Mouse (Mus musculus) hindbrain, embryonic 11.5 days (tissue): ENCODE data around the gene Smad3. TPM values are rescaled to one million over a fixed set of nuclear protein-coding genes. Genes with fewer than 3 reads are reported as not detected.

Experiments
- ATAC-seq: fragments of 200-750 bp; cut with Nextera tagmentation; 2 replicates; pipeline ENCODE4 v1.8.0; 2017; ENCODE audit warnings: mild to moderate bottlenecking, moderate TSS enrichment, moderate library complexity; ENCODE audit not compliant: low FRiP score
- DNase-seq: peaks from one replicate; pipeline ENCODE4 v3.0.0-alpha.2; 2015; ENCODE audit warnings: low spot score
- H3K27ac ChIP-seq: fragments of 300-500 bp; sonication (generic); 2 replicates; pipeline ENCODE4 v1.5.1; 2014; ENCODE audit warnings: mild to moderate bottlenecking, low read depth, low read length
- H3K27me3 ChIP-seq: fragments of 300-500 bp; sonication (generic); 2 replicates; pipeline ENCODE4 v1.6.1; 2014; ENCODE audit warnings: mild to moderate bottlenecking, low read length, moderate library complexity, mixed read lengths; ENCODE audit not compliant: control insufficient read depth, insufficient read depth
- H3K36me3 ChIP-seq: fragments of 300-500 bp; sonication (generic); 2 replicates; pipeline ENCODE4 v1.6.1; 2014; ENCODE audit warnings: mild to moderate bottlenecking, low read length, moderate library complexity, mixed read lengths; ENCODE audit not compliant: control insufficient read depth, insufficient read depth
- H3K4me1 ChIP-seq: fragments of 300-500 bp; sonication (generic); replicated peaks from 2 replicates; pipeline ENCODE4 v1.6.1; 2014; ENCODE audit warnings: low read length, mixed read lengths; ENCODE audit not compliant: control insufficient read depth, insufficient read depth
- H3K4me2 ChIP-seq: fragments of 300-500 bp; sonication (generic); replicated peaks from 2 replicates; pipeline ENCODE4 v1.6.1; 2014; ENCODE audit warnings: mild to moderate bottlenecking, low read depth, low read length
- H3K4me3 ChIP-seq: fragments of 300-500 bp; sonication (generic); 2 replicates; pipeline ENCODE4 v1.5.1; 2014; ENCODE audit warnings: low read depth, low read length
- H3K9ac ChIP-seq: fragments of 300-500 bp; sonication (generic); 2 replicates; pipeline ENCODE4 v1.6.1; 2014; ENCODE audit warnings: low read depth, low read length
- H3K9me3 ChIP-seq: fragments of 300-500 bp; sonication (generic); 2 replicates; pipeline ENCODE4 v1.6.1; 2016; ENCODE audit warnings: low read length; ENCODE audit not compliant: control insufficient read depth
- WGBS: fragments of 180-500 bp; shearing (Covaris S2); extraction: QIAGEN DNeasy Blood & Tissue Kit; methylation state at CpG from one replicate; pipeline ENCODE4 v1.1.7; 2014; 5-methylcytosine and 5-hydroxymethylcytosine counted together
- polyA plus RNA-seq: library from polyadenylated mRNA; unstranded; fragments of >200 nt; fragmentation: Nextera tagmentation; extraction: Ambion mirVana; gene quantifications from 2 replicates; pipeline ENCODE4 v1.2.1, GENCODE M21; 2014

The Smad3 gene
- polyA plus RNA-seq, 1 experiment from 2014 or later = 16.0 TPM

DNA sequence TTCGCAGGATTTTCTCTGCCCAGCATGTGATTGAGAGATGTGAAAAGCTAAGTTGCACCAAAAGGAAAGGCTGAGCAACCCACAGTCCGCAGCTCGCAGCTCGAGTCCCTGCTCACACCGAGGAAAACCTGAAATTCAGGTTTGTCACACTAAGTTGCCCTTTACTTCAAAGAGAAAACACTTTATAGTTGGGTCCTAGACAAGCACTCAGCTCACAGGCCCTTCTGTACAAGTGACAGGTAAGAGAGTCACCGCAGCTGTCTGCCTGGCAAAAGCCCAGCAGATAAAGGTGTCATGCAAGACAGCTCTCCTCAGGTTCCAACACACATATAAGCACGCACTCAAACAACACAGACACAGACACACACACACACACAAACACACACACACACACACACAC is 5.2 kb downstream of the Smad3 start:
- no peak overlapping the region for H3K27ac ChIP-seq
- no peaks in the 10 kb centered on the region for H3K27me3 ChIP-seq
- DNase-seq (no peak), ATAC-seq (no peak)
- H3K9me3 ChIP-seq = no peaks in the 10 kb centered on the region
- no peak overlapping the region for H3K9ac ChIP-seq
- no peak overlapping the region for H3K4me2 ChIP-seq
- 78% methylated on average over 7 of the region's 7 CpGs for WGBS
- peaks cover 15% of the 10 kb centered on the region for H3K4me1 ChIP-seq
- no peak overlapping the region for H3K4me3 ChIP-seq
- no peaks in the 10 kb centered on the region for H3K36me3 ChIP-seq

- no peak overlapping the region for H3K9ac ChIP-seq
- WGBS = 74% methylated on average over 4 of the region's 4 CpGs
- H3K27me3 ChIP-seq = no peaks in the 10 kb centered on the region
- H3K4me1 ChIP-seq = peaks cover 18% of the 10 kb centered on the region
- H3K4me2 ChIP-seq = no peak overlapping the region
- H3K36me3 ChIP-seq = no peaks in the 10 kb centered on the region
- ATAC-seq (no peak), DNase-seq (no peak)
- no peak overlapping the region for H3K4me3 ChIP-seq
- H3K9me3 ChIP-seq = no peaks in the 10 kb centered on the region
- H3K27ac ChIP-seq = no peak overlapping the region
These were observed 6.5 kb downstream of the Smad3 start for GRCm38 (mm10) chr9:63751325-63751724.

DNA sequence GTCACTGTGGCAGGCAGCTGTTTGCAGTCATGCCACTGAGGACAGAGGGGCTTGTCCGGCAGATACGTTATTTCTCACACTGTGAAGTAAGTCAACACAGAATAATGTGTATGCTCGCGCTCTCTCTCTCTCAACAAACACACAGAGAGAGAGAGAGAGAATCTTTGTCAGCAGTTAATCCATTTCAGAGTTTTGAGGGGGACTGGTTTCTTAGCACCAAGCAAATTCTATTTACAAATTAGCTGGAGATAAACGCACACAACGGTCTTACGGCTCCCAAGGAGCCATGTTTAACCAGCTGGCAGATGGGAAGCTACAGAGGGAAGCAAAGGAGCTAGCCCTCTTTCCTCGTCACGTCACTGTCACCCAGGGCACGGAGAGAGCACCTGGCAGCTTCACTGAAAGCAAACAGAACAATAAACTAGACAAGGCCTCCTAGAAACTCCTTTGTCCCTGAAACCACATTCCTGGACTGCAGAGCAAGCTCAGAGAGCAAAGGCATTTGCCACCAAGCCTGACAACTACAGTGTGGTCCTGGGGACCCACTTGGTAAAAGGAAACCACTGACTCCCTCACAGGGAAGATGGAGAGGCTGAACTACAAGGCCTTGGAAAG is 7.3 kb downstream of the Smad3 start:
- ATAC-seq (no peak), DNase-seq (no peak)
- no peak overlapping the region for H3K4me2 ChIP-seq
- no peaks in the 10 kb centered on the region for H3K27me3 ChIP-seq
- H3K4me1 ChIP-seq = peaks cover 19% of the 10 kb centered on the region
- H3K36me3 ChIP-seq = no peaks in the 10 kb centered on the region
- H3K9ac ChIP-seq = no peak overlapping the region
- no peak overlapping the region for H3K4me3 ChIP-seq
- H3K9me3 ChIP-seq = no peaks in the 10 kb centered on the region
- 40% methylated on average over 10 of the region's 10 CpGs for WGBS
- H3K27ac ChIP-seq = no peak overlapping the region; the same call in 1 of the 2 replicates

DNA sequence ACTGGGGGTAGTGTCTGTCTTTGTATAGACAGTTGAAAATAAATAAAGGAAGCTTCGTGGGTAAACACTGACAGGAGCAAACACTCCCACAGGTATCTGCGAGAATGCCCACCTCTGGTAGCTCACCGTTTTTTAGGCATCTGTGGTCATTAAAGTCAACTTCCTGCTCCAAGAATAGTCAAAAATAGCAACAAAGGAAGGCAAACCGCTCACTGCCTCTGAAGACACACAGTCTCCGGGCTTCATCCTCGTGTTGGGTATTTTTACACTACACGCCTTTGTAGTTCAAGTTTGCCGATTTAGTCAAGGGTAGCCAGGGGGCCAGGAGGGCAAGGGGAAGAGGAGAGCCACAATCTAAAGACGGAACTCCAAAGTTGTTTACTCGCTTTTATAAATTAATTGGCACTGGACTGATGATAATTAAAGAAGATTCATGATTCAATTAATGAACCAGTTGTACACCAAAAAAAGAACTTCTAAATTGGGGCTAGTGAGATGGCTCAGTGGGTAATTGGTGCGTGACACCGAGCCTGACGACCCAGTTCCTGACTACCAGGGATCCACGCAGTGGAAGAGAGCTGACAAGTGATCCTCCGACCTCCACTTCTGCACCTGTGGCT is 8.4 kb downstream of the Smad3 start:
- Histone ChIP-seq H3K4me1 (peaks cover 15% of the 10 kb centered on the region), H3K9ac (no peak overlapping the region), H3K36me3 (no peaks in the 10 kb centered on the region), H3K4me3 (no peak overlapping the region), H3K27me3 (no peaks in the 10 kb centered on the region), H3K9me3 (no peaks in the 10 kb centered on the region), H3K27ac (no peak overlapping the region), H3K4me2 (no peak overlapping the region)
- DNase-seq (no peak), ATAC-seq (no peak)
- 63% methylated on average over 15 of the region's 15 CpGs for whole genome bisulfite sequencing

DNA sequence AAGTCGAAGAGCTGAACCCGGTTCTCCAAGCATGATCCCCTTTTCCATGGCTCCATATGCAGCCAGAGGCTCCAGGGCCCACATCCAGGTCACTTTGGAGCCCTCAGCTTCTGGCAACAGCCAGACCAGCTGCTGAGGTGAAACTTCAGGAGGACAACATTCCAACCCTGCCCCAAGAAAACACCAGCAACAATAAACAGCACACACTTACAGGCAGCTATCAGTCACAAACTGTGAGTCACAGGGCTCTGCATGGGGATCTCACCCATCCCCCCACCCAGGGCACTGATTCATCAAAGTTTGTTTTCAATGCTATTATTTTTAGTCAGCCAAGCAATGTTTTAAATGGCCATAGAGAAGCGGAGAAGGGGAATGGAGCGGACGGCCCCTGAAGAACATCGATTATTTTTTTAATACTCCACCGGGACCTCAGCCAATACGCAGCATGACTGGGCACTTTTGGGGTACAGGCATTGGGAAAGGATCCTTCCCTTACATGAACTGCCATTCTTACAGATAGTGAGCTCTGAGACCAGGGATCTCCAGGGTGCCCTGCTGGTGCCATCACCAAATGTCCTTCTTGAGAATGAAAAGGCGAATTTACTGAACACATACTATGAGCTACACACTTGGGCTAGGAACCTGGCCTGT is 10.0 kb downstream of the Smad3 start:
- H3K4me1 ChIP-seq = peaks cover 10% of the 10 kb centered on the region

DNA sequence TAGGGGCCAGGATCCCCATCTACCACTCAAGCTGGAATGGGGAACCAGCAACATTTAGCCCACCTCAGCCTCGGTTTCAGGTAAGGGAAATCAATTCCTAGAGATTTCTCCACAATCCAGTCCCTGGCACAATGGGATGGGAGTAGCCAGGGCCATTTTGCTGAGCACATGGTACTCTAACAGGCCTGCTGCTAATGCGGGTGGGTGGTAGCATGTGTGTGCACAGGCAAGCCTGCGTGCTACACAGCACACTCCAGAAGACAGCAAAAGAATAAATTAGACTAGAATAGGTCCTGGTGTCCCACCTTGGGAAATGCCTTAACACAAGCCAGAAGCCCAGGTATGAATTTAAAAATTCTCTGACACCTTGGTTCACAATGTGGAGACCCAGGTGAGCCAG is 10.8 kb downstream of the Smad3 start:
- no peak overlapping the region for H3K27ac ChIP-seq
- no peaks in the 10 kb centered on the region for H3K36me3 ChIP-seq
- no peaks in the 10 kb centered on the region for H3K9me3 ChIP-seq
- H3K9ac ChIP-seq = no peak overlapping the region
- 93% methylated on average over 3 of the region's 3 CpGs for WGBS
- no peaks in the 10 kb centered on the region for H3K27me3 ChIP-seq
- H3K4me2 ChIP-seq = no peak overlapping the region
- H3K4me3 ChIP-seq = no peak overlapping the region
- DNase-seq = no peak
- no peak for ATAC-seq
- H3K4me1 ChIP-seq = peaks cover 10% of the 10 kb centered on the region

More for the DNA sequence above, 10.0 kb downstream of the Smad3 start:
- Histone ChIP-seq H3K4me3 (no peak overlapping the region), H3K9ac (no peak overlapping the region), H3K27ac (no peak overlapping the region), H3K27me3 (no peaks in the 10 kb centered on the region), H3K9me3 (no peaks in the 10 kb centered on the region), H3K4me2 (no peak overlapping the region), H3K36me3 (no peaks in the 10 kb centered on the region)
- WGBS = 78% methylated on average over 9 of the region's 9 CpGs
- DNase-seq (no peak), ATAC-seq (no peak)

GRCm38 (mm10) chr9:63745821-63746632 is 11.8 kb downstream of the Smad3 start:
- DNase-seq (no peak), ATAC-seq (no peak)
- H3K27me3 ChIP-seq = no peaks in the 10 kb centered on the region
- 57% methylated on average over 19 of the region's 19 CpGs for WGBS
- H3K9me3 ChIP-seq = no peaks in the 10 kb centered on the region
- no peak overlapping the region for H3K27ac ChIP-seq
- no peak overlapping the region for H3K4me2 ChIP-seq
- peaks cover 10% of the 10 kb centered on the region for H3K4me1 ChIP-seq
- H3K9ac ChIP-seq = no peak overlapping the region
- H3K4me3 ChIP-seq = no peak overlapping the region
- H3K36me3 ChIP-seq = no peaks in the 10 kb centered on the region

GRCm38 (mm10) chr9:63744595-63744994 is 13.2 kb downstream of the Smad3 start:
- Histone ChIP-seq H3K9me3 (no peaks in the 10 kb centered on the region), H3K27me3 (no peaks in the 10 kb centered on the region), H3K4me3 (no peak overlapping the region), H3K9ac (no peak overlapping the region), H3K36me3 (no peaks in the 10 kb centered on the region), H3K27ac (no peak overlapping the region), H3K4me1 (peaks cover 10% of the 10 kb centered on the region), H3K4me2 (no peak overlapping the region)
- no peak for ATAC-seq
- WGBS = 91% methylated on average over 5 of the region's 5 CpGs
- no peak for DNase-seq
